Mouse (Mus musculus): ENCODE results near the gene Olfr1132.
"Not testable (repeated sequence)": the region's sequence is repeated elsewhere in the genome, so short reads cannot be mapped to it uniquely, and the experiment has no call there.

The Olfr1132 gene

GRCm38 (mm10) chr2:87637435-87637834, at the start of gene Olfr1132:
TSS of gene Olfr1132 (minus strand) at chr2:87637535.
- DNase-seq (ENCODE audit: low read depth, low spot score) = no peak

GRCm38 (mm10) chr2:87673564-87673963, 36.2 kb upstream of the Olfr1132 start, which contains the start of gene Olfr1135:
TSS of gene Olfr1135 (minus strand) at chr2:87673664.
- DNase-seq (ENCODE audit: low read depth, low spot score) = no peak

GRCm38 (mm10) chr2:87658360-87658759, 21.0 kb upstream of the Olfr1132 start, which contains the start of gene Olfr1134:
TSS of gene Olfr1134 (minus strand) at chr2:87658460.
- DNase-seq (ENCODE audit: low read depth, low spot score) = no peak

GRCm38 (mm10) chr2:87647274-87647673, 9.9 kb upstream of the Olfr1132 start, which contains the start of gene Olfr1133:
TSS of gene Olfr1133 (minus strand) at chr2:87647374.
- DNase-seq (ENCODE audit: low read depth, low spot score) = no peak

GRCm38 (mm10) chr2:87642441-87642840, 5.1 kb upstream of the Olfr1132 start:
- DNase-seq (ENCODE audit: low read depth, low spot score) = no peak

- DNase-seq (ENCODE audit: low read depth, low spot score) = no peak
Measured at GRCm38 (mm10) chr2:87626804-87627203, 10.5 kb downstream of the Olfr1132 start, which contains the start of gene Olfr1131. TSS of gene Olfr1131 (plus strand) at chr2:87627104.

- not testable (repeated sequence) for DNase-seq (ENCODE audit: low read depth, low spot score)
Measured at GRCm38 (mm10) chr2:87605912-87606311, 31.4 kb downstream of the Olfr1132 start, which contains the start of gene Olfr1130. TSS of gene Olfr1130 (plus strand) at chr2:87606212.

All from ES-CJ7 (cell line).